Mouse (Mus musculus) mesoderm, embryonic 11.5 days (tissue): ENCODE data around the gene Gm11172.

ENCODE experiments used
- DNase-seq: peaks from one replicate; pipeline ENCODE4 v3.0.0-alpha.2; 2012; ENCODE audit warnings: low read depth, low spot score

Gm11172 gene

GRCm38 (mm10) chr16:10812865-10813371 is at the start of gene Gm11172:
Gm11172 (plus strand) TSS chr16:10812915.
- DNase-seq = no peak

- DNase-seq = no peak
These were observed 49.0 kb upstream of the Gm11172 start for GRCm38 (mm10) chr16:10763540-10764264.

GRCm38 (mm10) chr16:10764323-10764722 is 48.4 kb upstream of the Gm11172 start:
- no peak for DNase-seq

- DNase-seq = peak; percentile 77
These were observed 45.6 kb upstream of the Gm11172 start for GRCm38 (mm10) chr16:10767158-10767557.

GRCm38 (mm10) chr16:10768821-10769220 is 43.9 kb upstream of the Gm11172 start:
- DNase-seq = no peak

GRCm38 (mm10) chr16:10769661-10770060 is 43.1 kb upstream of the Gm11172 start:
- DNase-seq = no peak

GRCm38 (mm10) chr16:10770531-10771325 is 42.0 kb upstream of the Gm11172 start:
- no peak for DNase-seq

GRCm38 (mm10) chr16:10771769-10772510 is 40.8 kb upstream of the Gm11172 start:
- DNase-seq = no peak

- no peak for DNase-seq
These were observed 39.2 kb upstream of the Gm11172 start for GRCm38 (mm10) chr16:10773543-10773942.

- no peak for DNase-seq
These were observed 38.0 kb upstream of the Gm11172 start for GRCm38 (mm10) chr16:10774726-10775125.

GRCm38 (mm10) chr16:10776322-10776721 is 36.4 kb upstream of the Gm11172 start:
- no peak for DNase-seq

- DNase-seq = no peak
These were observed 35.0 kb upstream of the Gm11172 start for GRCm38 (mm10) chr16:10777579-10778160.

GRCm38 (mm10) chr16:10780631-10781120 is 32.0 kb upstream of the Gm11172 start:
- no peak for DNase-seq

GRCm38 (mm10) chr16:10781862-10782371 is 30.8 kb upstream of the Gm11172 start:
- DNase-seq = peak; percentile 47

- no peak for DNase-seq
These were observed 30.2 kb upstream of the Gm11172 start for GRCm38 (mm10) chr16:10782377-10783151.

GRCm38 (mm10) chr16:10783152-10783434 is 29.6 kb upstream of the Gm11172 start:
- no peak for DNase-seq

- no peak for DNase-seq
These were observed 29.3 kb upstream of the Gm11172 start for GRCm38 (mm10) chr16:10783451-10783850.

GRCm38 (mm10) chr16:10783883-10784792 is 28.6 kb upstream of the Gm11172 start:
- DNase-seq = peak; percentile 59

- peak; percentile 94 for DNase-seq
These were observed 27.8 kb upstream of the Gm11172 start for GRCm38 (mm10) chr16:10784793-10785370.
